Comparison of ENCODE assay signal across 13 mouse cellular contexts in the genomic region with DNA sequence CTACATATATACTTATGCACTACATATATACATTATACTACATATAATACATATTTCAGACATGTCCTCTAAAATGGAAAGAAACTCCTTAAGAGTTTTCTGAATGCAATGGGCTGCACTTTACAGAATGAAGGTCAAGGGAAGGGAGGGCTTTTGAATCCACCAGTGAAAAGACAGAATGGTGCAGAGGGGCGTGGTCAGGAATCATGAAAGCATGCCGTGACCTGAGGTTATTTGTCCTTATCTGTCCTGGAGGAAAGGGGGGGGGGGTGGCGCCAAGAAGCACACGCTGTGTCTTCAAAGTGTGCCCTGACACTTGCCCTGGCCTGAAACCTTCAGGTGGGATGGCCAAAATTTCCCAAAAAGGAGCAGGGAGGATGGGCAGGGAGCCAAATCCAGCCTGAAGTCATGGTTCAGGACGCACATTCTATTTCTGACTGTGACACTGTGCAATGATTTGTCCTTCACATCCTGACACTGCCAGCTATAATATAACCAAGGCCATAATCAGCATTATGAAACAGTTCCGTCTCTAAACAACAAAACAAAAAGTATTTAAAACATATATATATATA. TPM values are rescaled to one million over a fixed set of nuclear protein-coding genes. Genes with fewer than 3 reads are reported as not detected.
DNase-seq lines count a peak whose midpoint lies in the region; ATAC-seq lines count a peak whose summit lies in the region.
"Had no signal": no experiment of that assay in that cellular context is flagged by ENCODE, and none has a peak within 500 bp of the region (broad histone marks: within the 10 kb centered on the region; RNA-seq: fewer than 3 reads in every experiment).

No protein-coding gene starts in this region.

- no peak for ATAC-seq in heart, embryonic 12.5 days (ENCODE audit: insufficient number of reproducible peaks, low FRiP score)
- ATAC-seq: lung, postnatal 0 days had no signal

- H3K36me3 ChIP-seq in heart, embryonic 12.5 days: peaks cover 10% of the 10 kb centered on the region; the same call in 1 of the 2 replicates
- H3K36me3 ChIP-seq: hindbrain, embryonic 12.5 days; kidney, embryonic 15.5 days; limb, embryonic 15.5 days had no signal

- H3K27ac ChIP-seq in heart, embryonic 12.5 days (ENCODE audit: poor library complexity, severe bottlenecking): peak overlapping the region; percentile 82
- H3K27ac ChIP-seq: hindbrain, embryonic 12.5 days; kidney, embryonic 15.5 days; limb, embryonic 15.5 days had no signal

- H3K9me3 ChIP-seq in heart, embryonic 12.5 days (replicated peaks): no peaks in the 10 kb centered on the region
- H3K9me3 ChIP-seq: hindbrain, embryonic 12.5 days; kidney, embryonic 15.5 days; limb, embryonic 15.5 days had no signal

- H3K4me1 ChIP-seq in heart, embryonic 12.5 days (replicated peaks): peaks cover 77% of the 10 kb centered on the region
- H3K4me1 ChIP-seq: hindbrain, embryonic 12.5 days; kidney, embryonic 15.5 days; limb, embryonic 15.5 days had no signal

- no peak overlapping the region for H3K4me3 ChIP-seq in heart, embryonic 12.5 days
- H3K4me3 ChIP-seq: hindbrain, embryonic 12.5 days; kidney, embryonic 15.5 days; limb, embryonic 15.5 days had no signal

- peak; percentile 58 to 79 for DNase-seq in adrenal gland, adult (ENCODE audit: inconsistent age in 2 of 2, low spot score in 1 of 2)
- DNase-seq in adrenal gland, postnatal 4 days (ENCODE audit: low spot score in 2 of 2): no peak
- DNase-seq in adrenal gland, postnatal 25 days: peak; percentile 44
- DNase-seq in skeletal muscle tissue, adult 2 months (ENCODE audit: low read depth, low spot score): peak; percentile 82
- no peak for DNase-seq in right cerebral cortex, postnatal 10 days (ENCODE audit: low spot score in 2 of 2)
- no peak for DNase-seq in kidney, postnatal 25 days
- DNase-seq in left cerebral cortex, postnatal 25 days (ENCODE audit: low spot score in 2 of 2): no peak
- DNase-seq: midbrain, embryonic 14.5 days had no signal

- WGBS in heart, embryonic 12.5 days: 27% methylated on average over 6 of the region's 6 CpGs

- H3K27me3 ChIP-seq in heart, embryonic 12.5 days (replicated peaks): no peaks in the 10 kb centered on the region
- H3K27me3 ChIP-seq: hindbrain, embryonic 12.5 days; kidney, embryonic 15.5 days; limb, embryonic 15.5 days had no signal

- H3K4me2 ChIP-seq in heart, embryonic 12.5 days: peak overlapping the region; percentile 46
- H3K4me2 ChIP-seq: hindbrain, embryonic 12.5 days; kidney, embryonic 15.5 days; limb, embryonic 15.5 days had no signal

- H3K9ac ChIP-seq in heart, embryonic 12.5 days: 0 out of 2 replicates have a peak overlapping the region, but pooled peaks have one; percentile 34
- H3K9ac ChIP-seq: hindbrain, embryonic 12.5 days; kidney, embryonic 15.5 days; limb, embryonic 15.5 days had no signal

- intact Hi-C loops in left cerebral cortex, postnatal 25 days (cut with DNase I): no loop called here

RNA-seq across cellular contexts. Expression of a gene that starts 23.3 kb away (rescaled TPM):
- 10 to 100 TPM; 22.6 to 76.2 TPM for total RNA-seq in adrenal gland, postnatal 4 days (2021)
- 0.24 TPM in 1 of 2 replicates, not detected in the other for total RNA-seq in adrenal gland, postnatal 25 days (2021)
- polyA plus RNA-seq in heart, embryonic 12.5 days (2016; fragmentation: Nextera tagmentation; extraction: Ambion mirVana): 1,360 and 1,370 TPM in 2 replicates
- total RNA-seq in left cerebral cortex, postnatal 25 days (2021): 10 to 100 TPM in 1 of 2 experiments, 1 to 10 TPM in 1; 9.9 to 22.1 TPM

RNA-seq across cellular contexts. Expression of a gene that starts 59.4 kb away (rescaled TPM):
- total RNA-seq in adrenal gland, postnatal 4 days (2021): 10 to 100 TPM; 25.0 to 29.9 TPM
- 21.4 and 26.1 TPM in 2 replicates for total RNA-seq in adrenal gland, postnatal 25 days (2021)
- 18.7 and 20.0 TPM in 2 replicates for polyA plus RNA-seq in heart, embryonic 12.5 days (2016; fragmentation: Nextera tagmentation; extraction: Ambion mirVana)
- total RNA-seq in left cerebral cortex, postnatal 25 days (2021): 10 to 100 TPM; 17.3 to 18.7 TPM

Comparison
In these comparisons a context has a peak if more than half of its experiments do, and no peak if none do; other contexts are left out.
1. DNase-seq: peak in adrenal gland, adult (2 of 2), adrenal gland, postnatal 25 days (single experiment) and skeletal muscle tissue, adult 2 months (single experiment); none in adrenal gland, postnatal 4 days (0 of 2), right cerebral cortex, postnatal 10 days (0 of 2), kidney, postnatal 25 days (0 of 2) and left cerebral cortex, postnatal 25 days (0 of 2).